Mouse (Mus musculus) mouse embryonic stem cell (cell line): Measurements from ENCODE around the gene Mpv17l.
"Not testable (repeated sequence)": the region's sequence is repeated elsewhere in the genome, so short reads cannot be mapped to it uniquely, and the experiment has no call there.

Experiments
- in situ Hi-C, 2 experiments: fragments of 300-500 bp; cut with MboI; formaldehyde crosslinking; loops; 1 replicate in 1 of 2; 3 replicates in 1 of 2; pipeline ENCODE4 v1.14.3; 2019 to 2020; ENCODE audit warnings: low sequenced_read_pairs in 2 of 2, low pct_unique_long_range_greater_than_20kb in 1 of 2, mixed read lengths in 1 of 2; ENCODE audit not compliant: unreplicated experiment in 1 of 2

The Mpv17l gene

DNA sequence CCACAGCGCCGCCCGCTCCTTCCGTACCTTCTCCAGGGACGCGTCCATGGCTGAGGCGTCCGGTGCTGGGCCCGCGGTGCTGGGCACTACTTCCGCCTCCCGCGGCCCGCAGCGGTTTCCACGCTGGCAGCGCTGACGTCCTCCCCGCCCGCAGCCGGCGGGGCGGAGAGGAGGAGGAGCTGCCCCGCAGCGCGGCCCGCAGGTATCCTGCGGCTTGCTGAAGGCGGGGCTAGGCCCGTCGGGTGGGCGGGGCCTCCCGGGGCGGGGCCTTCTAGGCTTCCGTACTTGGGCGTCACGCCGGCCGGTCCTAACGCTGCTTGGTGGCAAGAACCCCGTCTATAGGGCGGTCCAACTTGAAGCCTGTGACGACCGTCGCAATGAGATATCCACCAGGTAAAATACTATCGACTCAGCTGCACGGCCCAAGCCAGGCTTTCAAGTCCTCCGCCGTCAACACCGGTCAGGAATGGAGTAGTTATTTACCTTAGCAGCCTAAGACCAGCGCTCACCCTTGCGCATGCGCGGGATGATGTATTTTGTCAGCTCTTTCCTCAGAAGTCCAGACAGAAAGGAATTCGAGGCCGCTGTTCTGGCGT lies at the start of gene Mpv17l, which contains the start of gene Pdxdc1:
Mpv17l (plus strand) TSS at position 274 of the 596 bp plus-strand sequence.
Pdxdc1 (minus strand) TSS at position 244 of the 596 bp plus-strand sequence.
- in situ Hi-C loops: no loop called here

DNA sequence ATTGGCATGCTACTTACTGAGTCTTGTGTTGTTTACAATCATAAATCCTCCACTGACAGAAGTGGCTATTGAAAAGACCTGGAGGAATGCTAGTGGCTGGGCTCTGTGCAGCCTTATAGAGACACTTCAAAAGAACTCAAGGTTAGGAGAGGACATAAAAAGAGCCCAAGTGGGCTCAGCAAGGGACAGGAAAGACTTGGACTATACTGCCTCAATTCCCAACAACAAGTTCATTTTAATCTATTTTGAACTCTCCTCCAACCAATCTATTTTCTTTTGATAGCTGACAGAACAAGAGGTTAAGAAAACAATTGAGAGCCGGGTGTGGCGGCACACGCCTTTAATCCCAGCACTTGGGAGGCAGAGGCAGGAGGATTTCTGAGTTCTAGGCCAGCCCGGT lies 49.1 kb upstream of the Mpv17l start:
- in situ Hi-C loops: no loop called here

DNA sequence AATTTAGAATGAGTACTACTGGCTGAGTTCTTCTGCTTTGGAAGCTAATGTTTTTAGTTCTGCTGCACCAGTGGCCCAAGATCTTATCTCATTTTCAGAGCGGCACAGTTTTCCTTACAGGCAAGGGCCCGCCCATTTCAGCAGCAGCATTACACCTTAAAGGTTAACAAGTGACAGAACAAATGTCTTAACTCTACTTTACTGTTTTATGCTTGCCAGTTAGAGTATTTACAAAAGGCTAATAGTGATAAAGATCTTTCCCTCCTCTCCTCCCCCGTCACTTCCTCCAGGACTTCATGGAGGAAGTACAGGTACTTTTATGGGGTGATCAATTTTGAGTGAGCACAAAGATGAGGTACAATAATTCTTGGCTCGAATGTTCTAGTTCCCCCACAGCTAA lies 36.9 kb upstream of the Mpv17l start:
- in situ Hi-C loops: no loop called here

DNA sequence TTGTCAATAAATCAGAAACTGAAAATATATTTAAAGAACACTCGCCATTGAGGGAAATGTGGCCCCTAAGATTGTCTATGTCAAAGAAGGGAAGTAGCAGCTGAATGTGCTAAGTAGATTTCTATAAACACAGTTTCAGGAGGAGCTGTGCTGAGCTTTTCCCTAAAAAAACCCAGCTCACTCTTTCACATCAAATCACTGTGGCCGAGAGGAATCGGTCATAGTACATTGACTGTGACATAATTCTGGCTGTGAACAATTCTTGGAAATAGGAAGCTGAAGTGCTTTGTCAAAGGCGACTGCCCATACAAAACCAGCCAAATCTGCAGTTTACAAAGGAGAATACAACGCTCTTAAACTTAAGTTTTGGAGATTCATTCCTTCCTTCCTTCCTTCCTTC lies 36.3 kb upstream of the Mpv17l start:
- in situ Hi-C loops: no loop called here

DNA sequence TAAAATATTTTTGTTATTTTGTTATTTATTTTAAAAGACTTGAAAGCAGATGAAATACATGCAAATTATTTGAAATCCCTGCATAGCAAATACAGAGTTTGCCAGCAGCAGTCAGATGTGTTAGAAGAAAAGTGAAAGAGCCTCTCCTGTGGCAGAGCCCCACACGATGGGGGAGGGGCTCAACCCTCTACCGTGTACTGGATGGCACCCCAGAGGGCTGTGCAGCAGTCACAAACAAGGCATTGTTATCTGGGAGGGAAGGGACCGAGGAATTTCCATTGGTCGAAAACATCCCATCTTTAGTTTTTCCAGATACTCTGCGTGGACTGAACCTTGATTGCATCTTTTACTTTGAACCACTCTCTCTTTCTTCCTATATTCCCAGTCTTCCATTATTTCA lies 35.6 kb upstream of the Mpv17l start:
- in situ Hi-C loops: not testable (repeated sequence)

- in situ Hi-C loops: no loop called here
Observed at GRCm38 (mm10) chr16:13867910-13868514, 34.9 kb upstream of the Mpv17l start.

DNA sequence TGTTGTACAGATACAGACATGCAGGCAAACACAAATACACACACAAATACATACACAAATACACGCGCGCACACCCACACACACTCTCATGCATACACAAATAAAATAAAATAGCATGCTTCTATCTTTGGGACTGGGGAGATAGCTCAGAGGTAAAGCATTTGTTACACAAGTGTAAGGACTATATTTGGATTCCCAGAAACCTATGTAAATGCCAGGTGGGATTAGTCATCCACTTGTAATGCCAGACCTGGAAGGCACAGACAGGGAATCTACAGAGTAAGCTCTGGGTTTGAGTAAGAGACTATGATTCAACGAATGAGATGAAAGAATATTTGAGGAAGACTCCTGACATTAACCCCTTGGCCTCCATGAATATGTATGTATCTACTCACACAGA lies 27.5 kb upstream of the Mpv17l start:
- in situ Hi-C loops: no loop called here

GRCm38 (mm10) chr16:13883094-13883774 lies 19.7 kb upstream of the Mpv17l start:
- in situ Hi-C loops: no loop called here

GRCm38 (mm10) chr16:13890449-13890848 lies 12.5 kb upstream of the Mpv17l start:
- in situ Hi-C loops: no loop called here

DNA sequence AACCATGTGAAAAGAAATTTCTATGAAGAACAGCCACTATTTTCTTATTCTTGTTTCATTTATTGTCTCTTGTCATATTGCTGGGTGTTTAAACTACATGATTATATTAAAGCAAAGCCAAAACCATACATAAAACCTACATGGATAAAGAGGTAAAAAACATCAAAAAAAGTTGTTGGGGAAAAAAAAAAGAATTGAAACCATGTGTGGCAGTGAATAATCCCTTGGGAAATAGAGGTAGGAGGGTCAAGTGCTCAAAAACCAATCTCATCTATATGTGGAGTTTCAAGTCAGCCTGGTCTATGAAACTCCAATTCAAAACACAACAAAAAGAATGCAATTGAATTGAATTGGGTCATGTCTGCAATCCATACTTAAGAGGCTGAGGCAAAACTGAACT lies 10.1 kb upstream of the Mpv17l start:
- in situ Hi-C loops: no loop called here

DNA sequence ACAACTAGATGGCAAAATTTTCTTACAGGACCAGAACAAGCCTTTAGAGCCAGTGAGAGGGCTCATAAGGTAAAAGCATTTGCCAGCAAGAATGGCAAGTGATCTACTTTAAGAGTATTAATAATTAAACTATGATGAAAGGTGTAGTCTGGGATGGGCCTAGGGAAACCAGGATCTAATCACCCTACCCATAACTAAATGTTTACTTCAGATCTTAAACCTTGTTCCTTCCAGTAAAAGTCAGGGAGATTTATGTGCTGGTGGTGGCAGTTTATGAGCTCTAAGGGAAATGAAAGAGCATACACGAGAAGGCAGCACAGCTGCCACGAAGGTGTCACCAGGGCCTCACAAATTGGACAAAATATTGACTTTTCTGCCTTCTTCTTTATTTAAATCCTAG lies 8.9 kb upstream of the Mpv17l start:
- in situ Hi-C loops: no loop called here

- in situ Hi-C loops: no loop called here
Observed at GRCm38 (mm10) chr16:13895740-13896139, 7.2 kb upstream of the Mpv17l start.

GRCm38 (mm10) chr16:13896357-13896756 lies 6.6 kb upstream of the Mpv17l start:
- in situ Hi-C loops: no loop called here

DNA sequence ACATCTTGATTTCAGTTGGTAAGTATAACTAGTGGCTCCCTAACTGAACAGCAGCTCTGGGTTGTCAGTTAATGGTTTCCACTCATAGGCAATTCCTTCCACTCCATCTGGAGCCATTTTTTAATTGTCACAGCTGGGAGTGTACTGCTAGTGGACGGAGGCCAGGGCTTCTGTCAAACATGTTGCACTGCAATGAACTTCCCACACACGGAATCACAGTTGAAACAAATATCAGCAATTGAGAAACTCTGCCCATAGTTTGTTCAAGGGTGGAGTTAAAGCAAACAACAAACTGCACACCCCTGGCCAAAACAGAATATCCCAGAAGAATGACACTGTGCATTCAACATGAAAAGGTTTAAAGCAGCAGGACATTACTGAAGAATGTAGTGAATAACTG lies 4.0 kb upstream of the Mpv17l start:
- in situ Hi-C loops: no loop called here

GRCm38 (mm10) chr16:13902397-13902831 lies 547 bp upstream of the Mpv17l start:
- in situ Hi-C loops: no loop called here

DNA sequence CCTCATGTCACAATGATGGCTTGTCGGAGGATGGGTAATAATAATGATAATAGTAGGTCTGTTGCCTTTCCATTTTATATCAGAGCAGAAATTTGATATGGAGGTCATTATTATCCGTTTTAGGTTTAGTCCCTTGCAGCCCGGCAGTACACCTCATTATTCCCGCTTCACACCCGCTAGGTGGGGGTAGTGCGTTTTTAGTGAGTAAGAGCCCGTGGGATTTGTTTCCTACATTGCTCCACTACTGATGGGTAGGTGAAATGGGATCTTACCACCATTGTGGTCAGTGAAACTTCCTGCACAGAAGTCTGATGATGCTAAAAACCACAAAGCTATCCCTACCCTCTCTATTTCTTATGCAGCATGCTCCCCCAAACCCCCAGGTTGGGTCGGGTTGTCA lies 527 bp downstream of the Mpv17l start:
- in situ Hi-C loops: no loop called here

GRCm38 (mm10) chr16:13907297-13907696 lies 4.3 kb downstream of the Mpv17l start:
- in situ Hi-C loops: no loop called here

DNA sequence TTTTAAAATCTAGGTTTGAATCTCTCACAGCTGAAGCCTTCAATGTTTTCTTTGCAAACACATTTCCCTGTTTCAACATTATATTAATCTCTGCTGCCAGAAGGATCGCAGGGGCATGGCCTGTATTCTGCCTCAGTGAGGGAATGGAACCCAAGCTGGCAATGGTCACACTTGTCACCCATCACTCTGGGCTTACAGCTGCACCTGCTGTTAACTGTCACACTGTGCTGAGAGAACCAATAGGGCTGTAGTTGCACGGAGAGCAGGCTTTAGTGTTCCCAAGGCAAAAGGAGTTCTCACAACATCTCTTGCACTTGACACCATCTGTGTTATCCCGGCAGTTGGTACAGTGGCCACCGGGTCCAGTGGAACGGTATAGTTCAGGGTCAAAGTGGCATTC lies 17.1 kb downstream of the Mpv17l start:
- in situ Hi-C loops: no loop called here

GRCm38 (mm10) chr16:13921063-13921462 lies 18.1 kb downstream of the Mpv17l start:
- in situ Hi-C loops: no loop called here

GRCm38 (mm10) chr16:13921781-13922180 lies 18.8 kb downstream of the Mpv17l start:
- in situ Hi-C loops: no loop called here
